Mouse (Mus musculus) liver, embryonic 18 days (tissue): Measurements from ENCODE around the gene Fgf14. TPM values are rescaled to one million over a fixed set of nuclear protein-coding genes. Genes with fewer than 3 reads are reported as not detected.

Experiments
- polyA plus RNA-seq: library from polyadenylated mRNA; depleted of rRNA; stranded (reverse); fragments of >200 nt; gene quantifications from 2 replicates; pipeline ENCODE4 v1.2.3, GENCODE M21; 2012; rRNA removed

Fgf14 gene
- not detected in 2 replicates for polyA plus RNA-seq

GRCm38 (mm10) chr14:124676506-124677177 is at the start of gene Fgf14:
Gene Fgf14, minus strand, starts transcription at chr14:124677127.

